Mouse (Mus musculus): ENCODE measurements around the gene Mrpl2.

Gene Mrpl2

DNA sequence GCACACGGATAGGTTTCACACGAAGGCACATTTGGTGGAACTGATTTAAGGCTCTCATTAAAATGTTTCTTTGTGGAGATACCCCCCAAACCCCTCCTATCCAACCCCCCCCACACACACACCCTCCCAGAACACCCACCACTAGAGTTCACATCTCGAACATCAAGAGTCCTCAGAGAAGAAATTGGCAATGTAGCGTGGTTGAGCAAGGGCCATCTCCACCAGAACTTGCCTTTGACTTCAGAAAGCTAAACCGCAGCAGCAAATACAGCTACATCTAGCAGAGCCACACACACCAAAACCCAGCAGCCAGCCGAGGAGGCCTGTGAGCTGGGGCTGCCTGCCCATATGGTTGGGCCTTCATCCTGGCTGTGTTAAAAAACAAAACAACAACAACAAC, 18.6 kb upstream of the Mrpl2 start:
- no peak for DNase-seq (ENCODE audit: low spot score in 2 of 2)

GRCm38 (mm10) chr17:46628471-46628790, 17.6 kb upstream of the Mrpl2 start:
- no peak for DNase-seq (ENCODE audit: low spot score in 2 of 2)

DNA sequence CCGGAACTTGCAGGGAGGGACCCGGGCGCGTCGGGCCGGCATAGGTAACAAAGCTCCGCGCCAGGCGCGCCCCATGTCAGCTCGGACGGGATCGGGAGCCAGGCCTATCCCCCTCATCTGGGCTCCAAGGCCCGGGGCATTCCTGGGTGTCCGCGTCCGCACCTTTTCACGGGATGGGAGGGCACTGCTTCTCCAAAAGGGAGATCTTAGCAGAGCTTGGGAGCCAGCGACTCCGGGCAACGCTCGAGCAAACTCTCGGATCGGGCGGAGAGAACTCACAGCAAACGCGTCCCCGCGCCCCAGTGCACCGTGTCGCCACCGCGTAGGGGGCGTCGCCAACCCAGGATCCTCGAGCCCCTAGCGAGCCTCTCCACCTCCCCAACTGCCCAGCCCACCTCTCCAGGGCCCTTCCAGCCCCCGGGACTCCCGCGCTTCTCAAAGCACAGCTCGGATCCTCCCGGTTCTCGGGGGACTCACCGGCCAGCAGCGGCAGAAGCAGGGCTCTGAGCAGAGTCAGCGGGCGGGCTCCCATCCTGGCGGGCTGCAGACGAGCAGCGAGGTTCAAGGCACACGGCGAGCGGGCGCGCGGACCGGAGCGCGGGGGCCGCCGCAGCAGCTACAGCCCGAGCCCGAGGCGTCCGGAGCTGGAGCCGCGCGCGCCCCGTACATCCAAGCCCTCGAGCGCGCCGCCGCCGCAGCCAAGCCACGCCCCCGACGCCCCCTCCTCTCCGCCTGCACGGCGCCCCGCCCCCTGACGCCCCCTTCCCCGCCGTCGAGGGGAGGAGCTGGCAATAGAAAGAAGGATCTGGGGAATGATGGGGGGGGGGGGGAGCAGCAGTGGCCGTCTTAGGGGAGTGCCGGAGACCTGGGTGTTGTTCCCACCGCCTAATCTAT, 17.0 kb upstream of the Mrpl2 start, which contains the start of gene Ptk7:
Gene Ptk7, minus strand, starts transcription at position 714 of the 894 bp plus-strand sequence.
- DNase-seq (ENCODE audit: low spot score in 2 of 2), result no peak

GRCm38 (mm10) chr17:46629685-46630441, 16.2 kb upstream of the Mrpl2 start:
- peak; percentile 19 to 22 for DNase-seq (ENCODE audit: low spot score in 2 of 2)

DNA sequence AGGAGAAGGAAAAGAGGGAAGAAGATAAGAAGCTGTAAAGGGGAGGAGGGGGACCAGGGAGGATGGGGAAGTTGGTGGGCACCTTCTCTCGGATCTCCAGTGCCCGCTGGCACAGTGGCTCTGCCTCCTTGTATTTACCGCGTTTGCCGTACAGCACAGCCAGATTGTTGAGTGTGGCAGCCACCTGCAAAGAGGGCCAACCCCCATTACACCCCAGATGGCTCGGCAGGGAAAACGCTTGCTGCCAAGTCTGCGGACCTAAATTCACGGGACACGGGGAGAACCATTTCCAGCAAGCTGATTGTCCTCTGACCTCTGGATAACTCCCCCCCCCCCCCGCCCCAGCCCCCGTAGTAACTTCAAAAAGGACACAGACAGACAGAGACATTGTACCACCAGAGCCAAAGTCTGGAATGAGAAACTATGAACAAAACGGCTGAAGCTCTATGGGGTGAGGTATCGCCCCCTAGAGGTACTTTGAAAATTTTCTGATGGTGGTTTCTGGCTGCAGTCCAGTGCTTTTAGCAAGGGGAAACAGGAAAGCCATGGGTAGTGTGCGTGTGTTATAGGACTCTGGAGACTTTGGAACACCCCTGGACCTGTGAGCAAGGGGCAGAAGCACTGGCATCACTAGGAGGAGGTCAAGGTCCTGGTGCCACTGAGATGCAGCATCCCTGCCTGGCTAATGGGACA, 9.1 kb upstream of the Mrpl2 start:
- peak in 1 of 2 experiments; percentile 41 for DNase-seq (ENCODE audit: low spot score in 2 of 2)

DNA sequence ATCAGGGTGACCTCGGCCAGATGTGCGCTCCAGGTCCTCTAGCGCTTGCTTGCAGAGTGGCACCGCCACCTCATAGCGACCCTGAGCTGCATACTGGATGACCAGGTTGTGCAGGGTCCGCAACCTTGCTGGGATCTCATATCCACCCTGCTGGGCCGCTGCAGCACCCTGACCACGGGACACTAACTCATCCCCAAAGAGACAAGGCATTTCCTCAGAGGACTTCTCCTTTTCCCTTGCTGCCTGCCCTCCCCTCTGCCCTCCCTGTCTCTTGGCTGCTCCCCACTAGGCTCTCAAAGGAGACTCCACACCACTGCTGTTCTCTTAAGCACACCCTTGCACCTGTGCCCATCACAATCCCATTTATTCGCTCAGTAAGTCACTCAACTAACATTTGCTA, 6.1 kb upstream of the Mrpl2 start:
- DNase-seq (ENCODE audit: low spot score in 2 of 2), result no peak

DNA sequence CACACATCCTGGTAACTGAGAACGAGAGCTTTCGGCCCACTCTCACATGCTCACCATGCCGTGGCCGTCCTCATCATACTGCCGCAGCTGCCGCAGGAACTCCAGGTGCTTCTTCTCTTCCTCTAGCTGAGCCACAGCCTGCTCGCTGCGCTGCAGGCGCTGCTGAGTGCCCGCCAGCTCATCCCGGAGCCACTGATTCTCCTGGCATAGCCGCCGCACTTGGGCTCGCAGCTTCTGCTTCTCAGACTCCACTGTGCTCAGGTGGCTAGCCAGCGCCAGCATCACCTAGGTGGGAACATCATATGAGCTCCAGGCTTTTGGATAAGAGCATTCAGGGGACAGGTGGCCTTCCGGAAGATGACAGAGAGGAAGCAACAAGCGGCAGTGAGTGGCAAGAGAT, 4.0 kb upstream of the Mrpl2 start:
- no peak for DNase-seq (ENCODE audit: low spot score in 2 of 2)

GRCm38 (mm10) chr17:46644152-46644805, 1.8 kb upstream of the Mrpl2 start:
- DNase-seq (ENCODE audit: low spot score in 2 of 2), result no peak

DNA sequence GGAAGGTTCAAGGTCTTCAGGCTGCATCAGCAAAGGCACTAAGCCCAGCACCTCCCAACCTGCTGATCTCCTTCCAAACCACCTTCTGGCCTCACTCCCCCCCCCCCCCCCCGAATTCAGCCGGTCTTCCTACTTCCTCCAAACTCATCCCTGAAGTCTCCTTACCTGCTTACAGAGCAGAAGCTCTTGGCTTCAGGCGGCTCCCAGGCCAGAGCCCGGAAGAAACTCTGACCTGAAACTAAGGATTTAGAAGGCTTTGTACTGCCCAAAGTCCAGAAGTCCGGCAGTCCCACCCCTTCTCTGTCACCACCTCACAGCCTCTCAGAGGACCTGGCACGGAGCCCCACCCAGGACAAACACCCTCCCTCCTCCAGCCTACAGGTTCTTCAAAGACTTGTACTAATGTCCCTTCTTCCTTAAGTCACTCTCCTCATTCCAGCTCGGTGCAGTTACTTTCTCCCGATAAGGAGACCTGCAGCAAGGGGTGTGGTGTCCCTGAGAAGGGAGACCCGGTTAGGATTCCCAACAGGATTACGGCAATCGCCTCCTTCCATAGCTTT, 1.0 kb upstream of the Mrpl2 start:
- no peak for DNase-seq (ENCODE audit: low spot score in 2 of 2)

GRCm38 (mm10) chr17:46646322-46646662, 263 bp downstream of the Mrpl2 start:
- no peak for DNase-seq (ENCODE audit: low spot score in 2 of 2)

GRCm38 (mm10) chr17:46647279-46647678, 1.2 kb downstream of the Mrpl2 start:
- no peak for DNase-seq (ENCODE audit: low spot score in 2 of 2)

- DNase-seq (ENCODE audit: low spot score in 2 of 2), result no peak
Measured at GRCm38 (mm10) chr17:46648436-46648835, 2.4 kb downstream of the Mrpl2 start.

DNA sequence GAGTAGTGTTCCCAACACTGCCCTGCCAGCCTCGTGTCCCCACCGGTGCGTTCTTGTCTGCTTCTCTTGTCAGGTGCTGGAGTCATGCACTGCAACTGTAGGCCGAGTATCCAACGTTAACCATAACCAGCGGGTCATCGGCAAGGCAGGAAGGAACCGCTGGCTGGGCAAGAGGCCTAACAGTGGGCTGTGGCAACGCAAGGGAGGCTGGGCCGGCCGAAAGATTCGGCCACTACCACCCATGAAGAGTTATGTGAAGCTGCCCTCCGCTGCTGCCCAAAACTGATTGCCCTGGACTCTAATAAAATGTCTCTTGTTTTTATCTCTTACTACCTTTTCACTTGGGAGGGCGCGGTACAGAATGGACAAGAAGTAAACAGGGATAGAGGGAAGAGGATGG, 3.8 kb downstream of the Mrpl2 start:
- no peak for DNase-seq (ENCODE audit: low spot score in 2 of 2)

DNA sequence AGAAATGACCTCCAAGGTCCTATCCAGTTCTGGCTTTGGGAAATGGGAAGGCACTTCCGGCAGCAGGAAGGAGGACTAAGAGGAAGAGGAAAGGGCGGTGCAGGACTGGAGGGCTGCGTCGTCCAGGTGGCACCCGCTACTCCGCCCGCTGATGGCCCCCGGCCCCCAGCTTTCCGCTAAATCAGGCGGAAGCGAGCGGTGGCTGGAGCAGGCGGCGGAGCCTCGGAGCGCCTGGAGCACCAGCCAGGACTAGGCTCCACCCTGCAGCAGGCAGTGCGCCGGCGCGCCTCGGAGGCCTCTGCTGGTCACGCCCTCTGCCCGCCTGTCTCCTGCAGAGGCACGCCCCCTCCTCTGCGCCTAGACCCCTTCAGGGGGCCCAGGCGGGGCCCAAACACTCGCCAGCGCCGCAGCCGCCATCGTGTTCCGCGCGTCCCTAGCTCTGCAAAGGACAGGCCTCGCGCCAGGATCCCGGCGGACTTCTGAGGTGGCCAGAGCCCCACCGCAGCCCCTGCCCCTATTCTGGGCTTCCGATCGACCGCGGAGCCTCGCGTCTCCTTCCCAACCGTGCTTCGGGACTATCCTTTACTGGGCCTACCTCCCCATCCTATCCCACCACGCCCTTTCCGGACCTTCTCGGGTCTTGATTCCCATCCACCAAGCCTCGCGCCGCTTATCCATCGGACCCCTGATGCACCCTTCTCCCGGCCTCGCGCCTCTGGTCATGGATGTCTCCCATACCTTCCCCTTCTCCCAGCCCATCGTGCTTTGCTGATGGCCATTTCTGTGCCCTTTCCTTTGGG, 4.4 kb downstream of the Mrpl2 start, which contains the start of gene Cul7:
Gene Cul7, plus strand, starts transcription at position 106 of the 800 bp plus-strand sequence.
- DNase-seq (ENCODE audit: low spot score in 2 of 2), result peak; percentile 82 to 84

GRCm38 (mm10) chr17:46651292-46651691, 5.3 kb downstream of the Mrpl2 start:
- no peak for DNase-seq (ENCODE audit: low spot score in 2 of 2)

DNA sequence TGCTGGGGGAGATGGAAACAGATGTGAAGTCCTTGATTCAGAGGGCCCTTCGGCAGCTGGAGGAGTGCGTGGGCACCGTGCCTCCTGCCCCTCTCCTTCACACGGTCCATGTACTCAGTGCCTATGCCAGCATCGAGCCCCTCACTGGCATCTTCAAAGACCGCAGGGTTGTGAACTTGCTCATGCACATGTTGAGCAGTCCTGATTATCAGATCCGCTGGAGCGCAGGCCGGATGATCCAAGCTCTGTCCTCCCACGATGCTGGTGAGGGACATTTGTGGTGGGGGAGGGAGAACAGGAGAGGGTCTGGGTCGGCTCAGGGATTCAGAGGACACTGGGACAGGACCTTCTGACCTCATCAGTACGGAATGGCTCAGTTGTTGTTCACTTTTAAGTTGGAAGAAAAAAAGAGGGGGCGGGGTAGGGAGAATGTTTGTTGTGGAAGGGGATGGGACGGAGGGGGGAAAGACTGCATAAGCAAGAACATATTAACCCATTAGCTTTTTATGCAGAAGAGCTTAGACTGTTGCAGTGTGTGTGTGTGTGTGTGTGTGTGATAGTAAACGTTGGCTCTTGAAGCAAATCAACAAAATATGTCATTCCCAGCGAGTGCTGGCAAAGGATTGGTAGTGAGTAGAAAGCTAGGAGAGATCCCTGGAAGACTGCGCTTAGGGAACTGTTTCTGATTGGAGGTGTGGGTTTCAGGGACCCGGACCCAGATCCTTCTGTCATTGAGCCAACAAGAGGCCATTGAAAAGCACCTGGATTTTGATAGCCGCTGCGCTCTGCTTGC, 5.9 kb downstream of the Mrpl2 start:
- DNase-seq (ENCODE audit: low spot score in 2 of 2), result no peak

DNA sequence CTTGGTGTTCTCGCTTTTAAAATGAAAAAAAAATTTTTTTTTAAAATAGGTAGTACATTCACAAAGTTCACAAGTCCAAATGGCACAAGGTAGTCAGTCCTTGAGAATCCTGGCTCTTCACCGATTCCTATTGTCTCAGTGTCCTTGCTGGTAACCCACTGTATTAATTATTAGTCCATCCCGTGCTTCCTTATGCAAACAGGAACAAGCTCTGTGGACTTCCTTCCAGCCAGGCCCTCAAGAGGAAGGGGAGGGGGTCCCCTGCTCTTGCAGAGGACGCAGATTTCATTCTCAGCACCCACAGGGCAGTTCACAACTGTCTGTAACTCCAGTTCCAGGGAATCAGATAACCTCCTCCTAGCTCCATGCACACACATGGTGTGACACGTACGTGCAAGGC, 10.0 kb downstream of the Mrpl2 start:
- DNase-seq (ENCODE audit: low spot score in 2 of 2), result no peak

GRCm38 (mm10) chr17:46661351-46661750, 15.3 kb downstream of the Mrpl2 start:
- no peak for DNase-seq (ENCODE audit: low spot score in 2 of 2)

- DNase-seq (ENCODE audit: low spot score in 2 of 2), result no peak
Measured at GRCm38 (mm10) chr17:46661981-46662380, 16.0 kb downstream of the Mrpl2 start.

GRCm38 (mm10) chr17:46662730-46663129, 16.7 kb downstream of the Mrpl2 start:
- no peak for DNase-seq (ENCODE audit: low spot score in 2 of 2)
